Mouse (Mus musculus) embryonic facial prominence, embryonic 11.5 days (tissue): Measurements from ENCODE around the gene Clasrp. TPM values are rescaled to one million over a fixed set of nuclear protein-coding genes. Genes with fewer than 3 reads are reported as not detected.

ENCODE experiments used
- ATAC-seq: fragments of 200-750 bp; cut with Nextera tagmentation; replicated peaks from 2 replicates; pipeline ENCODE4 v1.8.0; 2017; ENCODE audit warnings: low read depth; ENCODE audit not compliant: insufficient number of reproducible peaks, low FRiP score, low TSS enrichment
- DNase-seq: peaks from one replicate; pipeline ENCODE4 v3.0.0-alpha.2; 2015; ENCODE audit warnings: low spot score
- H3K27ac ChIP-seq: fragments of 300-500 bp; sonication (generic); replicated peaks from 2 replicates; pipeline ENCODE4 v1.5.1; 2014; ENCODE audit warnings: mild to moderate bottlenecking, low read depth, low read length, control low read depth
- H3K27me3 ChIP-seq: fragments of 300-500 bp; sonication (generic); 2 replicates; pipeline ENCODE4 v1.6.1; 2014; ENCODE audit warnings: mild to moderate bottlenecking, low read length, moderate library complexity, mixed read lengths; ENCODE audit not compliant: control insufficient read depth, insufficient read depth
- H3K36me3 ChIP-seq: fragments of 300-500 bp; sonication (generic); replicated peaks from 2 replicates; pipeline ENCODE4 v1.6.1; 2014; ENCODE audit warnings: low read depth, mild to moderate bottlenecking, low read length, moderate library complexity, mixed read lengths; ENCODE audit not compliant: control insufficient read depth, insufficient read depth
- H3K4me1 ChIP-seq: fragments of 300-500 bp; sonication (generic); 2 replicates; pipeline ENCODE4 v1.6.1; 2014; ENCODE audit warnings: low read length, mixed read lengths; ENCODE audit not compliant: control insufficient read depth, insufficient read depth
- H3K4me2 ChIP-seq: fragments of 300-500 bp; sonication (generic); 2 replicates; pipeline ENCODE4 v1.6.1; 2014; ENCODE audit warnings: low read depth, mild to moderate bottlenecking, control low read depth, low read length, moderate library complexity
- H3K4me3 ChIP-seq: fragments of 300-500 bp; sonication (generic); 2 replicates; pipeline ENCODE4 v1.5.1; 2014; ENCODE audit warnings: low read depth, low read length, control low read depth
- H3K9ac ChIP-seq: fragments of 300-500 bp; sonication (generic); replicated peaks from 2 replicates; pipeline ENCODE4 v1.6.1; 2014; ENCODE audit warnings: mild to moderate bottlenecking, control low read depth, low read length
- H3K9me3 ChIP-seq: fragments of 300-500 bp; sonication (generic); replicated peaks from 2 replicates; pipeline ENCODE4 v1.6.1; 2016; ENCODE audit warnings: mild to moderate bottlenecking, low read length, inconsistent platforms, mixed read lengths; ENCODE audit not compliant: control insufficient read depth
- WGBS: fragments of 180-500 bp; shearing (Covaris S2); extraction: QIAGEN DNeasy Blood & Tissue Kit; methylation state at CpG from one replicate; pipeline ENCODE4 v1.1.7; 2014; 5-methylcytosine and 5-hydroxymethylcytosine counted together
- polyA plus RNA-seq: library from polyadenylated mRNA; unstranded; fragments of >200 nt; fragmentation: Nextera tagmentation; extraction: Ambion mirVana; gene quantifications from 2 replicates; pipeline ENCODE4 v1.2.1, GENCODE M21; 2014

Clasrp gene
- polyA plus RNA-seq, 1 experiment from 2014 or later = 37.4 TPM

- no peak for DNase-seq
- ATAC-seq = no peak
- Histone ChIP-seq H3K36me3 (peaks cover 13% of the 10 kb centered on the region), H3K27me3 (no peaks in the 10 kb centered on the region), H3K4me2 (no peak overlapping the region), H3K4me3 (no peak overlapping the region), H3K9me3 (no peaks in the 10 kb centered on the region), H3K9ac (no peak overlapping the region), H3K27ac (no peak overlapping the region), H3K4me1 (no peaks in the 10 kb centered on the region)
- 93% methylated on average over 16 of the region's 17 CpGs for WGBS
These were observed 28.9 kb upstream of the Clasrp start for GRCm38 (mm10) chr7:19633197-19633596.

DNA sequence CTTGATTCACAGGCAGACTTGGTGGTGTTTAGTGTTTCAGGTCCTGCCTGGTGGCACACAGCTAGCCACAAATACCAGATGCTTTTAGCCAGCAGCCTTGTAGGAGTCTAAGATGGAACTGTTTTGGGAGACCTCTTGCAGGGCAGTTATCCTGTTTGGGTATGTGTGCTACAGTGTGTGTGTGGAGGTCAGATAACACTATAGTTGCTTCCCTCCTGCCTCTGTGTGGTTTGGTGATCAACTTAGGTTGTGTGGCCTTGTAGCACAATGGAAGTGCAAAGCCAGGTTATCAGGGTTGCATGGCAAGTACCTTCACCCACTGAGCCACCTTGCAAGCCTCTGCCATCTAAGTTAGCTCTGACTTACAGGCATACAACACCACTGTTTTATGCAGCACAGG, 28.4 kb upstream of the Clasrp start:
- Histone ChIP-seq H3K36me3 (peaks cover 8% of the 10 kb centered on the region), H3K9me3 (no peaks in the 10 kb centered on the region), H3K4me1 (no peaks in the 10 kb centered on the region), H3K27me3 (no peaks in the 10 kb centered on the region), H3K27ac (no peak overlapping the region), H3K9ac (no peak overlapping the region), H3K4me2 (no peak overlapping the region), H3K4me3 (no peak overlapping the region)
- no peak for ATAC-seq
- DNase-seq = no peak

- H3K36me3 ChIP-seq = peaks cover 4% of the 10 kb centered on the region
- no peak for DNase-seq
- H3K9me3 ChIP-seq = no peaks in the 10 kb centered on the region
These were observed 28.0 kb upstream of the Clasrp start for GRCm38 (mm10) chr7:19632275-19632674.

GRCm38 (mm10) chr7:19629361-19629734, 25.1 kb upstream of the Clasrp start, which contains the start of gene Relb:
TSS of gene Relb (minus strand) at chr7:19629438.
- Histone ChIP-seq H3K9ac (peak within 1 kb of the TSS; percentile 50), H3K4me3 (peak within 1 kb of the TSS; percentile 72), H3K9me3 (no peaks in the 10 kb centered on the region), H3K27me3 (no peaks in the 10 kb centered on the region), H3K27ac (peak within 1 kb of the TSS; percentile 62; the same call in 1 of the 2 replicates), H3K4me2 (peak within 1 kb of the TSS; percentile 94), H3K4me1 (no peaks in the 10 kb centered on the region), H3K36me3 (peaks cover under 1% of the 10 kb centered on the region; the same call in 1 of the 2 replicates)
- DNase-seq = peak; percentile 94
- WGBS = under 1% methylated on average over 27 of the region's 41 CpGs
- peak; percentile 34 for ATAC-seq

More at GRCm38 (mm10) chr7:19632275-19632674, 28.0 kb upstream of the Clasrp start:
- H3K4me3 ChIP-seq = no peak overlapping the region
- no peaks in the 10 kb centered on the region for H3K4me1 ChIP-seq
- H3K4me2 ChIP-seq = no peak overlapping the region
- no peak overlapping the region for H3K27ac ChIP-seq
- H3K9ac ChIP-seq = no peak overlapping the region
- no peak for ATAC-seq
- H3K27me3 ChIP-seq = no peaks in the 10 kb centered on the region

DNA sequence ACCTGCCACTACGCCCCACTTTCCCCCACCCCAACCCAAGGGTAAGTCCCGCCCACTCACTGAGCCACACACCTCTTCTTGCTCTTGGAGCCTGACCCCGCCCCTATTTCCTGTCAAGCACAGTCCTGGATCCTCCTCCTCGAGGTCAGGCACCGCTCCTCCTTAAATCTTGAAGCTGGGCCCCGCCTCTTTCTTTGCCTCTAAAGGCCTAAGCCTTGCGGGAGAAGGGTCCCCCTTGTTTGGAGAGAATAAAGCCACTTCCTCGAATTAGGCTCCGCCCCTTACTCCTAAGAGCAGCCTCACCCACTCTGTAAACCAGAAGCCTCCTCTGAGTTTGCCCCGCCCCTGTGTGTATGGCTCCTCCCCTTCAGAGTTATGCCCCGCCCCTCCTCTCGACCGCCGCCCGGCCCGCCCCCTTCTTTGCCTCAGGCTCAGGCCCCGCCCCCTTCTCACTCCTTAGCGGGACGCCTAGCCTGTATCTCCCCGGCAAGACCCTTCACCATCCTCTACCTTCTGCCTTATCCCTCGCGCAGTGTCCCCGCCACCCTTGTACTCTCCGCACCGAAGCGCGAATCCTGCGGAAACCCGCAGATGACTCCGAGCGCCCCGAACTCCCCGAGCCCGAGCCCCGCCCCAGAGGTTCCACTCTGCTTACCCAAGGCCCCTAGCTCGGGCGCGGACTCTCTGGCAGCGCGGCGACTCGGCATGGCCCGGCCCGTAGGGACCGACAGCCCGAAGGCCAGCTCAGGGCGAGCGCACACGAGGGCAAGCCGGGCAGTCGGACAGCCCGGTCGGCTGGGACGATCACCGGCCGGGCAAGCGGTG, 24.5 kb upstream of the Clasrp start:
- no peaks in the 10 kb centered on the region for H3K36me3 ChIP-seq
- H3K27ac ChIP-seq = peak overlapping the region; percentile 62; the same call in 1 of the 2 replicates
- H3K27me3 ChIP-seq = no peaks in the 10 kb centered on the region
- H3K4me1 ChIP-seq = no peaks in the 10 kb centered on the region
- H3K9me3 ChIP-seq = no peaks in the 10 kb centered on the region
- WGBS = 1% methylated on average over 48 of the region's 57 CpGs
- peak overlapping the region; percentile 50 for H3K9ac ChIP-seq
- ATAC-seq (peak; percentile 89), DNase-seq (peak; percentile 90)
- H3K4me3 ChIP-seq = peak overlapping the region; percentile 72
- peak overlapping the region; percentile 94 for H3K4me2 ChIP-seq

DNA sequence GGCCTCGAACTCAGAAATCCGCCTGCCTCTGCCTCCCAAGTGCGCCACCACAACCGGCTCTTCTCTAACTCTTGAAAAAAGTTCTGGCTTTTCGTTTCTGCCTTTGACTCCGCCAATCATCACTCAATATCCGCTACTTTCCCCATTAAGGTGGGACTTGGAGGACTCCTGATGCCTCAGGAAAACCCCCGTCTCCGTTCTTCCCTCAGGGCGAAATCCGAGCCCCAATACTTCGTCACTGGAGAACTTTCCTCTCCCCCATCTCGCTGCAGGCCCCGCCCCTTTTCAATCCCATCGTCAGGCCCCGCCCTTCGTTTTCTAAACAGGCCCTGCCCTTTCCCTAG, 23.9 kb upstream of the Clasrp start:
- Histone ChIP-seq H3K9ac (no peak overlapping the region), H3K36me3 (no peaks in the 10 kb centered on the region), H3K4me1 (no peaks in the 10 kb centered on the region), H3K9me3 (no peaks in the 10 kb centered on the region), H3K27me3 (no peaks in the 10 kb centered on the region), H3K4me2 (peak overlapping the region; percentile 94), H3K27ac (0 out of 2 replicates have a peak overlapping the region, but pooled peaks have one; percentile 4), H3K4me3 (peak overlapping the region; percentile 72)
- WGBS = 15% methylated on average over 17 of the region's 17 CpGs
- ATAC-seq (no peak), DNase-seq (no peak)

DNA sequence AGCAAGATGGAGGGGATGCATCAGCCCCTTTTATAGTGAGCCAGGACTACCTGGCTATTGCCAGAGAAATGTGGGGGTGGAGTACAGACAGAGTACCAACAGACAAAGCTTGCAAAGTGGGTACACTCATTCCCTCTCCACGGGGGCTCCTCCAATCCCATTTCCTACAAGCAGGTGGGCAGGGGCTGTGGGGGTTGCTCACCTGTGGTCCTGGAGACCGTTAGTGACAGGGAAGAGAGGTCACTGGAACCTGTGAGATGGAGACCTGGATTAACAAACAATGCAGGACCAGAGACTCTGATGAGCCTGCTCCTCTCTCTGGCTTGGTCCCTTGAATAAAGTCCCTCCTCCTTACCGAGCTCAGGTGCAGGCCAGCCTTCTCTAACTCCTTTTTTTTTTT, 23.4 kb upstream of the Clasrp start:
- H3K4me1 ChIP-seq = no peaks in the 10 kb centered on the region
- H3K9me3 ChIP-seq = no peaks in the 10 kb centered on the region
- no peak overlapping the region for H3K4me2 ChIP-seq
- H3K4me3 ChIP-seq = no peak overlapping the region
- DNase-seq = no peak
- no peaks in the 10 kb centered on the region for H3K27me3 ChIP-seq
- WGBS = 62% methylated on average over 3 of the region's 3 CpGs
- no peak overlapping the region for H3K27ac ChIP-seq
- H3K36me3 ChIP-seq = no peaks in the 10 kb centered on the region
- H3K9ac ChIP-seq = no peak overlapping the region
- no peak for ATAC-seq

GRCm38 (mm10) chr7:19623433-19623832, 19.1 kb upstream of the Clasrp start:
- Histone ChIP-seq H3K9ac (no peak overlapping the region), H3K36me3 (no peaks in the 10 kb centered on the region)
- WGBS = 50% methylated on average over 2 of the region's 2 CpGs

More at GRCm38 (mm10) chr7:19623433-19623832, 19.1 kb upstream of the Clasrp start:
- Histone ChIP-seq H3K27ac (no peak overlapping the region), H3K4me1 (no peaks in the 10 kb centered on the region), H3K9me3 (no peaks in the 10 kb centered on the region), H3K4me2 (no peak overlapping the region), H3K27me3 (no peaks in the 10 kb centered on the region), H3K4me3 (no peak overlapping the region)
- DNase-seq (no peak), ATAC-seq (no peak)
